Mouse (Mus musculus) liver, adult 2 months (tissue): Measurements from ENCODE around the gene Ptpn13.

Experiments used
- CTCF ChIP-seq: fragments of 200-500 bp; IDR thresholded peaks from 2 replicates; pipeline ENCODE4 v1.5.1; 2011; ENCODE audit warnings: low read depth, low read length, control low read depth
- POLR2A ChIP-seq: fragments of 200-500 bp; IDR thresholded peaks from 2 replicates; pipeline ENCODE4 v1.6.1; 2011; ENCODE audit warnings: low read length, control low read depth; ENCODE audit not compliant: insufficient read depth; ENCODE audit errors: extremely low read depth

- no peak for TF ChIP-seq POLR2A
- no peak for TF ChIP-seq CTCF
Observed at GRCm38 (mm10) chr5:103393752-103394151, 31.2 kb upstream of the Ptpn13 start.
